Mouse (Mus musculus) liver, embryonic 14 days (tissue): ENCODE results near the gene Rnf126. TPM values are rescaled to one million over a fixed set of nuclear protein-coding genes. Genes with fewer than 3 reads are reported as not detected.

ENCODE experiments used
- polyA plus RNA-seq: library from polyadenylated mRNA; depleted of rRNA; stranded (reverse); fragments of >200 nt; gene quantifications from 2 replicates; pipeline ENCODE4 v1.2.3, GENCODE M21; 2012; rRNA removed

Gene Rnf126
- polyA plus RNA-seq: 40.0 and 46.4 TPM in 2 replicates

DNA sequence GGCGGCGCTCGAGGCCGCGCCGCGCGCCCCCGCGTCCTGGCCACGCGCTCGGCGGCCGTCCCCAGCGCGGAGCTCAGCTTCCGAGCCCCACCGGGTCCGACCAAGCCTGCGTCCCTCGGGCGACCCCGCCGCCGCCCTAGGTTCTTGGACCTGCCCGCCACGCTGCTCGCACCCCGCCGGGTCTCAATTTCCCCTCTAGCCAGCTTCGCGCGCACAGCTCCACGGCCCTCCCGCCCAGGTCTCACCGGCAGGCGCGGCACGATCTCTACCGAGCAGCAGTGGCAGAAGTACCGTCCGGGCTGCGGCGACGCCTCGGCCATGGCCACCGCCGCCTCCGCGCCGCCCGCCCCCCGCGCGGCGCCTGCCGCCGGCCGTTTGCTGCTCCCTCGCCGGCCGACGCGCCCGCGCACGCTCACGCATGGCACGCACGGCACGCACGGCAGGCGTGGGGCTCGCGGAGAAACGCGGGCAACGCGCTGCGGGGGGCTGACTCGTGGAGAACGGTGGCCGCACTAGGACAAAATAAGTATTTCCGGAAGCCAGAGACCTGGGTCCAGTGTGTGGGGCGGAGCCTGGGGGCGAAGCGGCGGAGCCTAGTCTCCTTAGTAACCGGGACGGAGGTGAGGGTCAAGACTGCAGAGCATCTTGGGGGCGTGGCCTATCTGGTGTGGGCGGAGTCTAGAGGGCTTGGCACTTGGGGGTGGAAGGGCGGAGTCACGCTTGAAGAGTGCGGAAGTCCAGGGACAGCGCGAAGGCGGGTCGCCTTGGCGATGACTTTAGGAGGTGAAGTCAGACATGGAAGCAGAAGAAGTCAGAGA lies at the start of gene Rnf126:
Gene Rnf126, minus strand, starts transcription at position 445 of the 818 bp plus-strand sequence.

DNA sequence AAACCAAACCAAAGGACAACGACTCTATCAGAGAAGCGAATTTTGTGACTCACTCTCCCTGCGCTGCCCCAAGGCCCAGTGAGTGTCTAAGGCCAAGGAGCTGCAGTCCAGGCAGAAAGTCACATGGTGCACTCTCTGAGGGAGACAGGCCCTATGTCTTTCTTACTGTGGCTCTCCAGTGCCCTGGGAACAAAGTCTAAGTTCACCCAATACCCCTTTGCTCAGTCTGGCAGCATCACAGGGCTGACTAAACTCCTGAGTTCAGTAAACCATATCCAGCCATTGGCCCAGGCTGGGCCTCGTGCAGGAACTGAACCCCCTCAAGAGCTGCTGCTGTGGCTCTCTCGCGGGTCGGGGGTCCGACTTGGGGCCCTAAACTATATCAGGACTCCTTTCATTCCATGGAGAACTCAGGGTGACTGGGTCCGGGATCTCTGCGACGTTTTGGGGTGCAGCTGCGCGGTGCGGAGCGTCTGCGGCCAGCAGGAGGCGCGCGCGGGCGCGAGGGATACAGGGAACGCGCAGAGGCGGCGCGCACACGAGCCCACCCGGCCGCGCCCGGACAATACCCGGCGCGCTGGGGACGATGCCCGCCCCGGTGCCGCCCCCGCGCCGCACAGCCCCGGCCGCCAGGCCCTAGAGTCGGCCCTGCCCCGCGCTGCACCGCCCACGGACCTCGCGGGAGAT lies 26.4 kb upstream of the Rnf126 start, which contains the start of gene Palm:
Gene Palm, plus strand, starts transcription at position 522 of the 687 bp plus-strand sequence.

DNA sequence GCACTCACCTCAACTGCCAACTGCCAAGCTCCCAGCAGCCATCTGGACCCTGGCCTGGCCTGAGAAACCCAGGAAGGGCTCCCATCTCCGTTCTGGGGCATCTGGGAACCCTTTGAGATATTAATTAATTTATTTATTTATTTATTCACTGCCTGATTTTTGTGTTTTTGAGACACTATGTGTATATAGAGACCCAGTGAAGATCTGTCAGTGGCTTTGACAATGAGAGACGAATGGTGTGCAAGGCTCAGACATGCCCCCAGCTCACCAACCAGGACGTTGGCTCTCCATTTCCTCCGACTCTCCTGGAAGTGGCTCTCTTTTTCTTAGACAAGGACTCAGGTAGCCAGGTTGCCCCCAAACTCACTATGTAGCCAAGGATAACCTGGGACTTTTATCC lies 24.1 kb upstream of the Rnf126 start, which contains the start of gene Prss57:
Gene Prss57, minus strand, starts transcription at position 101 of the 400 bp plus-strand sequence.

DNA sequence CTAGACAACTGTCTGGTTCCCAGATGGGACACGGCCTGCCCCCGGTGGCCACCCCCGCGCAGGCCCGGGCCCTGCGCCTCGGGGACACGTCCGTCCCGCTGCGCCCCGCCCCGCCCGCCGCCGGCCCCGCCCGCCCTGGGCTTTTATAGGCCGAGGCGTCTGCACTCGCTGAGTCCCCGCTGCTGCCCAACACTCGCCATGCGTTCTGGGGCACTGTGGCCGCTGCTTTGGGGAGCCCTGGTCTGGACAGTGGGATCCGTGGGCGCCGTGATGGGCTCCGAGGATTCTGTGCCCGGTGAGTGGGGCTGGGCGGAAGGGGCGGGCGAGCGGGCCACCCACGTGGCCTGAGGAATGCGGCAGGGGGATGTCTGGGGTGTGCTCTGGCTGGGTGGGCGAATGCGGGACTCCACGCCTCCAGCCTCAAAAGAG lies 10.4 kb upstream of the Rnf126 start, which contains the start of gene Fstl3:
Gene Fstl3, plus strand, starts transcription at position 170 of the 429 bp plus-strand sequence.

DNA sequence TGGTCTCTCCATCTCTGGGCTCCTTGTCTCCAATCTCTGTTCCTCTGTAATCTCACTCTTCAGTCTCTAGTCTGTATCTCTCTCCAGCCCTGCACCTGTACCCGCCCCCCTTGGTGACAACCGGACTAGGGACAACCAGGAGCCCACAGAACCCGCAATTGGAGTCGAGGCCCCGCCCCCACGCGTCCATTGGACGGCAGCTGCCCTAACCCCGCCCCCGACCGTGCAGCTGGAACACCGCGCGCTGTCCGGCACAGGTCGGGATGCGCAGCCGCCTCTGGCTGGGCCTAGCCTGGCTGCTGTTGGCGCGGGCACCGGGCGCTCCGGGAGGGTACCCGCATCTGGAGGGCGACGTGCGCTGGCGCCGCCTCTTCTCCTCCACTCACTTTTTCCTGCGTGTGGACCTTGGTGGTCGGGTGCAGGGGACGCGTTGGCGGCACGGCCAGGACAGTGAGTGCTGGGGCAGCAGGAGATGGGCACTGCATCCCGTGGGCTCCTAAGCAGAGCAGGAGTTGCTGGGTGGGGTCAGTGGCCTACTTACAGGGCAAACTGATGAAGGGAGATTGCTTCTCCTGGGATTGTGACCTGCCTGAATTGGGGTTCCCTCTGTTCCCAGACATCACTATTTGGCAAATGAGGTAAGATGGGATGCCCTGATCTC lies 11.8 kb downstream of the Rnf126 start, which contains the start of gene Fgf22:
Gene Fgf22, plus strand, starts transcription at position 221 of the 661 bp plus-strand sequence.

DNA sequence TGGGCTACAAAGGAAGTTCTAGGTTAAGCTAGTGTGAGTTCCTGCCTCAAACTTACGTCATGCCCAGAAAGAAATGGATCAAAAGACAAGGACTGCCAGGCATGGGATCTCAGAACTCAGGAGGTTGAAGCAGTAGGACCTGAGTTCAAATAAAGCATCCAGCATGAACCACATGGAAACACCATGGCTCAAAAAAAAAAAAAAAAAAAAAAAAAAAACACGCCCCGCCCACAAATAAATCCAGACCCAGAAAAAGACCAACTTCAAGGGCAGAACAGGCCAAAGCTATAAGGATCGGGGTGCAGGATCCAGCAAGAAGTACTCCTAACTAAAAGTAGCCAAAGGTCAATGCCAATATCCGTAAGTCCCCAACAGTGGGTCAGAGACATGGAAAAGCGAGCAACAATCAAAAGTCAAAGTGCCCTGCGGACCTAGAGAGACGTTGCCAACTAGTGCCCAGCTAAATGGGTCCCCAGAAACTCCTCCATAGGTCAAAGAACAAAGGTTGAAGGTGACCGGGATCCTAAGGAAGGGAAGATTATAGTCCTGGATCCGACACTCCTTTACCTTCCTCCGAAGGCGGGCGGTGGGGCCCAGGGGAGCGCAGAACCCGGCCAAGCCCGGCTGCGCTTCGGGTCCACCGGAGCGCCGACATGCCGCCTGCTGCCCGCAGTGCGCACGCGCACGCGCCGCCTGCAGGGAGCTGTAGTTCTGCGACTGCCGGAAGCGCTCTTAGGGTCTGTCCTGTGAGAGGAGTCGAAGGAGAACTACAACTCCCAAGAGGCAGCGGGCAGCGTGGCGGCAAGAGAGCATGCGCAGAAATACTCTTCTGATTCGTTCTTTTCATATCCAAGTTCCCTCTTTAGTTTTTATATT lies 20.6 kb downstream of the Rnf126 start, which contains the start of gene Polrmt:
Gene Polrmt, minus strand, starts transcription at position 684 of the 876 bp plus-strand sequence.

DNA sequence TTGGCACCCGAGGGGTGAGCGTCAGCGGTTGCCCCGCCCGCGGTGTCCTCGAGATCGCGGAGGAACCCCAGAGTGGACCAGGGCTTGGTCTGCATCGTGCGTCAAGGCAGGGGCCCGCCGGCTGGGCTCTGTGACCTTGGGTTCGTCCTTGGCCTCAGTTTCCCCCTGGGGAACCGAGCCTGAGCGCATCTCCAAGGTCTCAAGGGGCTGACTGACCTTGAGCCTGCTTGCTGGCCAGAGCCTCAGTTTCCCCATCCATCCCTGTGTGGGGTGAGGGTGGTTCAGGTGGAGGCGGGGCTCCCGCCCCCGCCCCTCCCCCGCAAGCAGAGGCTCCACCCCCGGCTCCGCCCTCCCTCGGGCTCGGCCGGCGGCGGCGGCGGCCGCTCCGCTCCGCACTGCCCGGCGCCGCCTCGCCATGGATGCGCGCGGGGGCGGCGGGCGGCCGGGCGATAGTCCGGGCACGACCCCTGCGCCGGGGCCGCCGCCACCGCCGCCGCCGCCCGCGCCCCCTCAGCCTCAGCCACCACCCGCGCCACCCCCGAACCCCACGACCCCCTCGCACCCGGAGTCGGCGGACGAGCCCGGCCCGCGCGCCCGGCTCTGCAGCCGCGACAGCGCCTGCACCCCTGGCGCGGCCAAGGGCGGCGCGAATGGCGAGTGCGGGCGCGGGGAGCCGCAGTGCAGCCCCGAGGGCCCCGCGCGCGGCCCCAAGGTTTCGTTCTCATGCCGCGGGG lies 50.3 kb downstream of the Rnf126 start, which contains the start of gene Hcn2:
Gene Hcn2, plus strand, starts transcription at position 381 of the 734 bp plus-strand sequence.

Other genes with a start within 250 kb of the Rnf126 start
- gene Plpp2, start 233.2 kb downstream of the Rnf126 start, polyA plus RNA-seq: 7.6 and 11.0 TPM in 2 replicates
- gene Mier2, start 211.8 kb downstream of the Rnf126 start, polyA plus RNA-seq: 13.2 and 15.8 TPM in 2 replicates
- not detected in 2 replicates for gene Theg, start 179.6 kb downstream of the Rnf126 start, polyA plus RNA-seq
- 0.02 TPM in 2 replicates for gene C2cd4c, start 152.9 kb downstream of the Rnf126 start, polyA plus RNA-seq
- gene Shc2, start 129.0 kb downstream of the Rnf126 start, polyA plus RNA-seq: 0.12 and 0.34 TPM in 2 replicates
- not detected in 2 replicates for gene Odf3l2, start 121.2 kb downstream of the Rnf126 start, polyA plus RNA-seq
- gene Madcam1, start 102.4 kb downstream of the Rnf126 start, polyA plus RNA-seq: 0.15 and 0.27 TPM in 2 replicates
- 13.3 and 13.8 TPM in 2 replicates for gene Tpgs1, start 97.6 kb downstream of the Rnf126 start, polyA plus RNA-seq
- gene Cdc34, start 84.8 kb downstream of the Rnf126 start, polyA plus RNA-seq: 114 and 122 TPM in 2 replicates
- 0.07 and 0.23 TPM in 2 replicates for gene Gzmm, start 77.9 kb downstream of the Rnf126 start, polyA plus RNA-seq
- gene Bsg, start 62.5 kb downstream of the Rnf126 start, polyA plus RNA-seq: 516 and 611 TPM in 2 replicates
- 0.07 and 0.08 TPM in 2 replicates for gene Hcn2, start 50.3 kb downstream of the Rnf126 start, polyA plus RNA-seq
- gene Polrmt, start 20.4 kb downstream of the Rnf126 start, polyA plus RNA-seq: 15.2 and 16.1 TPM in 2 replicates
- not detected in 2 replicates for gene Fgf22, start 11.9 kb downstream of the Rnf126 start, polyA plus RNA-seq
- gene Fstl3, start 10.3 kb upstream of the Rnf126 start, polyA plus RNA-seq: 0.50 and 0.51 TPM in 2 replicates
- 1.9 and 3.0 TPM in 2 replicates for gene Prss57, start 24.0 kb upstream of the Rnf126 start, polyA plus RNA-seq
- 3.6 and 3.9 TPM in 2 replicates for gene Palm, start 26.6 kb upstream of the Rnf126 start, polyA plus RNA-seq
- gene Misp, start 54.0 kb upstream of the Rnf126 start, polyA plus RNA-seq: 0.16 TPM in 2 replicates
- 117 and 130 TPM in 2 replicates for gene Ptbp1, start 87.5 kb upstream of the Rnf126 start, polyA plus RNA-seq
- 119 and 171 TPM in 2 replicates for gene Prtn3, start 107.5 kb upstream of the Rnf126 start, polyA plus RNA-seq
- 6.2 and 6.7 TPM in 2 replicates for gene Plppr3, start 107.7 kb upstream of the Rnf126 start, polyA plus RNA-seq
- gene Elane, start 119.3 kb upstream of the Rnf126 start, polyA plus RNA-seq: 36.8 and 63.1 TPM in 2 replicates
- gene Cfd, start 123.9 kb upstream of the Rnf126 start, polyA plus RNA-seq: 0.03 TPM in 1 of 2 replicates, not detected in the other
- 11.7 and 12.4 TPM in 2 replicates for gene Med16, start 142.0 kb upstream of the Rnf126 start, polyA plus RNA-seq
- gene Gm26602, start 143.9 kb upstream of the Rnf126 start, polyA plus RNA-seq: not detected in 2 replicates
- gene Kiss1r, start 150.0 kb upstream of the Rnf126 start, polyA plus RNA-seq: 0.23 and 0.24 TPM in 2 replicates
- gene R3hdm4, start 154.3 kb upstream of the Rnf126 start, polyA plus RNA-seq: 28.2 and 33.7 TPM in 2 replicates
- gene Arid3a, start 160.1 kb upstream of the Rnf126 start, polyA plus RNA-seq: 4.7 and 5.8 TPM in 2 replicates
- 22.7 and 23.6 TPM in 2 replicates for gene Wdr18, start 193.2 kb upstream of the Rnf126 start, polyA plus RNA-seq
- 0.02 and 0.05 TPM in 2 replicates for gene Grin3b, start 203.8 kb upstream of the Rnf126 start, polyA plus RNA-seq
- gene Tmem259, start 217.4 kb upstream of the Rnf126 start, polyA plus RNA-seq: 49.9 and 57.6 TPM in 2 replicates
- 13.6 and 16.7 TPM in 2 replicates for gene Cnn2, start 221.6 kb upstream of the Rnf126 start, polyA plus RNA-seq
- 8.8 and 11.5 TPM in 2 replicates for gene Abca7, start 229.5 kb upstream of the Rnf126 start, polyA plus RNA-seq
- gene Arhgap45, start 249.7 kb upstream of the Rnf126 start, polyA plus RNA-seq: 17.5 and 19.8 TPM in 2 replicates